Mouse (Mus musculus): ENCODE results near the gene Ric3.

DNA sequence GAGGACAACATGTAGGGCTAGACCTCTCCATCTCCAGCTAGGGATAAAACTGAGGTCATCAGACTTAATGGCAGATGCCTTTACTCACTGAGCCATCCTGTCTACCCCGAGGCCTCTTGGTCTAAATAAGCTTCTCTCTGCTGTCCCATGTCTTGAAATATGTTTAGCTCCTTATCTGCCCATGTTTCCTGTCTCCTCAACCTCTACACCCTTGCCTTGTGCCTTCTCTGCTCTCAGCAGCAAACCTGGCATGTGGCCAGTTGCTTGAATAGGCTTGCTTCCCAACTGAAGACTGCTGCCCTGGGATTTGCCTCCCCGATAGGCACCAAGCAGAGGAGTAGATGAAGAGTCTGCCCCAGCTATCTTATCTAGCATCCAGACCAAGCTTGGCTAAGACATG lies 48.4 kb upstream of the Ric3 start:
- TF ChIP-seq TAL1 (conservative IDR thresholded peaks at IDR 0.05; ENCODE audit: low read depth, low read length) (no peak), CTCF (IDR thresholded peaks at IDR 0.05; ENCODE audit: low read depth, low read length) (no peak), GATA2 (IDR thresholded peaks at IDR 0.05; ENCODE audit: borderline replicate concordance, low read depth, low read length) (no peak), POLR2AphosphoS5 (IDR thresholded peaks at IDR 0.05; ENCODE audit: insufficient replicate concordance, low read depth, low read length) (no peak)

Measured in G1E (cell line).